Mouse (Mus musculus) layer of hippocampus, postnatal 36 days (tissue): ENCODE measurements around the gene Abcb5. TPM values are rescaled to one million over a fixed set of nuclear protein-coding genes. Genes with fewer than 3 reads are reported as not detected.
"Not testable (repeated sequence)": the region's sequence is repeated elsewhere in the genome, so short reads cannot be mapped to it uniquely, and the experiment has no call there.

Experiments used
- DNase-seq, 2 experiments: peaks; one replicate each; pipeline ENCODE4 v3.0.0; 2022
- total RNA-seq, 2 experiments: library from RNA; stranded (reverse); gene quantifications; 2 replicates each; pipeline ENCODE4 v1.2.3; 2021

Abcb5 gene
- total RNA-seq, result not detected

- DNase-seq, result no peak
Measured at GRCm38 (mm10) chr12:118966321-118966720, at the start of gene Abcb5. TSS of gene Abcb5 (minus strand) at chr12:118966421.

DNA sequence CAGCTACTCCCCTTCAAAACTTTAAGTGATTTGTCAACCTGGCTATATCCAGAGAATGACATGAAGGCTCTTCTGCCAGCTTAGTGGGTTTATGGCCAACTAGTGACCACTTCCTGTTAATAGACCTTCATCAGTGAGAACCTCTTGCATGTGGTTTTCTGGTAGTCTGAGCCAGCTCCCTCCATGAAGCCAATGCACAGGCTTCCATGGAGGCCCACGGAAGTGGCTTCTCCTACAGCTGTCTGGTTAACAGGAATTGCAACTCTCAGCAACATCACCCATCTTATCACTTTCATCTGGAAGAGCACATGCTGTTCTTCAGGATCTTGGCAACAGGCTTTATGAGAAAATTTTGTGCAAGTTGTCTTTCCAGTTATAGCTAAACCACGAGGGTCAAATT, 33.0 kb upstream of the Abcb5 start:
- no peak for DNase-seq

- DNase-seq, result no peak
Measured at GRCm38 (mm10) chr12:118994328-118995166, 28.3 kb upstream of the Abcb5 start.

- DNase-seq, result no peak
Measured at GRCm38 (mm10) chr12:118984852-118985251, 18.6 kb upstream of the Abcb5 start.

DNA sequence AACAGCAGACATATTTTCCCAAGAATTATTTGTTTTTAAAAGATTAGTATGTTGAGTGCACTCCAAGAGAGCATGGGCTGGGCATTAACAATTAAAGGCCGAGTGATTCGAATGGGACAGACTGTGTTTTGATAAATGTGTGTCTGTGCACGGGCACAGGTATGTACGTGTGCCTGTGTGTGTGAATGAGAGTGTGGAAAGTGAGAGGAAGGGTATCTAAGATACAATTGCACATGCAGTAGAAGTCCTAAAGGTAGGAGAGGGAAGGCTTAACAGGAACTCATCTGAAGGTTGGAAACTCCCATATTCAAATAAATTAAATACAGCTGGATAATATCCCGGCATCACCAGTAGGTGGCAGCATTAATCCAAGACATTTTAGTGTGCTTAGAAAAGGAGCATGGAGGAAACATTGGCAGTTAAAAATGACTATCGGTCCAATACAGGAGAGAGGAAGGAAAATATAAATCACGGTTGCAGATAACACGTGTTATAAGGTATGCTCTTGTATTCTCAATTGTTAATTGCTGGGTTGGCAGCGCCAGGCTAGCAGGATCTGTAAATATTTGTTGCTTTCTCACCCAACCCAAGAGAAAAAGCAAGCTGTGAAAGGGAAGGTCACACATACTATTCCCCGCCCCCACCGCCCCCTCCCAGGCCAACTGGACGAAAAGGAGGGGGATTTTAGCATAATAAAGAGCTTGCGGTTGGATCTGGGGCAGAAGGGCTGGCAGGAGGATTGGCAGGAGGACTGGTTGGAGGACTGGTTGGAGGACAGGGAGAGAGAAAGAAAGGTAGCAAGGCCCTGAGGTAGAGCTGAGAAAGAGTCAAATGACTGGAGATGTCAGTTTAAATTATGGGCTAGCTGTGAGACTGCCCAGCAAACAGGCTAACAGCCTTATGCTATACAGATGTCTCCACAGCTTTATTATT, 35.6 kb downstream of the Abcb5 start:
- peak; percentile 24 to 32 for DNase-seq

GRCm38 (mm10) chr12:118926813-118927281, 39.4 kb downstream of the Abcb5 start:
- no peak for DNase-seq

- not testable (repeated sequence) for DNase-seq
Measured at GRCm38 (mm10) chr12:118923874-118924273, 42.3 kb downstream of the Abcb5 start.

DNA sequence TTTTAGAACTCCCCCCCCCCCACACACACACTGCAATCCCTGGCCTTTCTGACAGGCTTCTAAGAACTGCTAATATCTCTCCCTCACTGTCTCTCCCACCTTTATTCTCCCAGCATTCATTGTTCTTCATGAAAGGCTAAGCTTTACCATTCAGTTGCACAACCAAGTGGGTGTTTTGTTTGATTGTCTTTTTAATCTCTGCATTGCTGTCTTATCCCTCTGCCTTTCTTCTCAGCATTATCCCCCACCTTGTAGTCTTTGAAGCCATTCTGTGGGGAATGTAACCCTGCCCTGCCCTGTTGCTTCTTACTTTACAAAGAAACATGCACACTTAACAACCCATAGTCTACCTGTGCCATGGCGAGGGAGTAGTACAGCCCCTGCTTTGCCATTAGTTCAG, 48.5 kb downstream of the Abcb5 start:
- no peak for DNase-seq

DNA sequence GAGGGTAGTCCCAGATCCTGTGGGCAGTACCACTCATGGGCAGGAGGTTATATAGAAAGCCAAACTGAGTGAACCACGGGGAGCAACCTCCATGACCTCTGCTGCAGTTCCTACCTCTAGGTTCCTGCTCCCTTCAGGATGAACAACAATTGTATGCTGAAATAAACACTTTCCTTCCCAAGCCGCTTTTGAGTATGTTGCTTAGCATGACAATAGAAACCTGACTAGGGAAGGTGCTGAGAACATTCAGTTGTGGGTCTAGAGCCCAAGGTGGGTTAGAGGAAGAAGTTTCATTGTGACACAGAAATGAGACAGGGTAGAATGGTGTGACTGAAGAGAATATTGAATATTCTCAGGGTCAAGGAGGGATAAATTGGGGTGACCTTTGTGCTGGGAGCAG, 55.9 kb downstream of the Abcb5 start:
- DNase-seq, result no peak

DNA sequence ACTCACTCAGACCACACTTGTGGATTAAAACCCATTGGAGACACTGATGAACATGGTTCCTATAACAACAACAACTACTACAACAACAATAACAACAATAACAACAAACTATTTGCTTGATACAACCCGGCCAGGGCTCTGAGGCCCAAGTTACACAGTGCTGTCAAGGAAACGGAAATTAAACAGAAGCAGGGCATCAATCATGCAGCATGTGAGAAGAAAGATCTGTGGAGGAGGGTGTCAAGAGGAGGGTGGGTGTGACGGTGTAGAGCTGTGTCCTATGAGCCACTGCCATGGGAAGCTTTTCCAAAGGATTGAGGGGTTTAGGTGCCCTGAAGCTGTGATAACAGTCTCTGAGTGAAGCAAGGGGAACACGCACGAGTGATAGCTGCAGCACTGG, 64.0 kb downstream of the Abcb5 start:
- DNase-seq, result no peak

DNA sequence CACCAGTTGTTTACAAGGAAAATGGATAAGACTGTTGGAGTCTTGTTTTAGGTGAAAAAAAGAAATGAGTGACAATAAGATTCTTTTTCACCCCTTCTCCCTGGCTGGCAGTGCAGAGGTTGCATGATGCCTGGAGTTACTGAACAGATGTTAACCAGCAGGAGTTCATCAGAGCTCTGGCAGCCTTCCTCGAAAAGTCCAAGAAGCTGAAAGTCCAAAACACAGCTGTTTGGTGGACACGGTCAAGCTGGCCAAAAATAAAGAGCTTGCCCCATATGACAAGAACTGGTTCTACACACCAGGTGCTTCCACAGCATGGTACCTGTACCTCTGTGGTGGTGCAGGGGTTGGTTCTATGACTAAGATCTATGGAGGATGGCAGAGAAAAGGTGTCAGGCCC, 78.3 kb downstream of the Abcb5 start:
- no peak for DNase-seq

GRCm38 (mm10) chr12:118882790-118883189, 83.4 kb downstream of the Abcb5 start:
- DNase-seq, result no peak

DNA sequence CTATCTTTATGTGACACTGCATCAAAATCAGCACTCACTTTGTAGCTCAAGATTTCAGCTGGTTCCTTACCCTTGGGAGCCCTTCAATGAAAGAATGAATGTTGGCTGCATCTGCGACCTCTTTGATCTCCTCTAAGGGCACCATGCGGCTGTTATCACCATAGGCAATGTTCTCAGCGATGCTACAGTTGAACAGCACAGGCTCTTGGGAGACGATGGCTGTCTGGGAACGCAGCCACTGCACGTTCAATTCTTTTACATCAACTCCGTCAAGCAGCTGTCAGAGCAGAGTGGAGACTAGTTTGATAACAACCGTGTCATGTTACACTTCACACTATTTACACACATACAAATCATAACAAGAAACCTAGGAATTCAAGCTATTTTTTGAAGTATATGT, 93.5 kb downstream of the Abcb5 start:
- DNase-seq, result no peak

GRCm38 (mm10) chr12:118856151-118856550, 110.1 kb downstream of the Abcb5 start:
- DNase-seq, result no peak

- peak in 1 of 2 experiments; percentile 60 for DNase-seq
Measured at GRCm38 (mm10) chr12:118854831-118855453, 111.3 kb downstream of the Abcb5 start.

DNA sequence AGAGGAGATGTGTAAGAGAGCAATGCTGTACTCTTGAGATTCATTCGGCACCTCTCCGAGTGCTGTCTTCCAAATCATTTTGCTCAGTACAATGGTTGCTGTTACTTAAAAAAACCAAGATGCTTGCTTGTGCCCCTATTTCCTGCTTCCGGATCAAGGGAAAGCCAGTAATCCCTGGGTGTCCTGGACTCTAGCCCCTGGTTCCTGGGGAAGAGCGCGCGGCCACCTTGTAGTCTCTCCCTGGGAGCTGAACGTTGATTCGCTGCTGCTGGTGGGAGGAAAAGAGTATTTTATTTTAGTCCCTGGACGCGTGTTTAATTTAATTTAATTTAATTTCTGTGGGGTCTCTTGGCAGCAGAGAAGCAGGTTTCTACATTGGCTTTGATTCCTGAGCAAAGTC, 111.8 kb downstream of the Abcb5 start:
- no peak for DNase-seq

GRCm38 (mm10) chr12:118853331-118853730, 112.9 kb downstream of the Abcb5 start:
- no peak for DNase-seq

- no peak for DNase-seq
Measured at GRCm38 (mm10) chr12:118850851-118851410, 115.3 kb downstream of the Abcb5 start.

DNA sequence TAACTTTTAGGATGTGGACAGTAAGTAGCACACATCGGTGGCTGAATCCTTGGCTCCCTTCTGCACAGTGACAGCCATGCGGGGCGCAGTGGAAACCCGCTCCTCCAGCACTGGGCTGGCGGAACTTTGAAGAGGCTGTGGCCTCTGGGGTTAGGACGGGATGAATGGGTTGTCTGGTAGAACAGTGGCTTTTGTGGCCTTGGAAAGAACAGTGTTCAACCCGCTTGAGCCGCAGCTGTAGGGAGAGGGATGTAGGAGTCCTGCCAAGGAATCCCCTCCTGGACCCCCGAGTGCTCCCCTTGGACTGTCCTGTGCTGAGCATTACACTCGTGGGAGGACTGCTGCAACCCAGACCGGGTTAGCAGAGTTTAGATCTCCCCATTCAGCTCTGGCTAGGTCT, 116.2 kb downstream of the Abcb5 start:
- peak in 1 of 2 experiments; percentile 9 for DNase-seq

GRCm38 (mm10) chr12:118849203-118849861, 116.9 kb downstream of the Abcb5 start:
- no peak for DNase-seq

DNA sequence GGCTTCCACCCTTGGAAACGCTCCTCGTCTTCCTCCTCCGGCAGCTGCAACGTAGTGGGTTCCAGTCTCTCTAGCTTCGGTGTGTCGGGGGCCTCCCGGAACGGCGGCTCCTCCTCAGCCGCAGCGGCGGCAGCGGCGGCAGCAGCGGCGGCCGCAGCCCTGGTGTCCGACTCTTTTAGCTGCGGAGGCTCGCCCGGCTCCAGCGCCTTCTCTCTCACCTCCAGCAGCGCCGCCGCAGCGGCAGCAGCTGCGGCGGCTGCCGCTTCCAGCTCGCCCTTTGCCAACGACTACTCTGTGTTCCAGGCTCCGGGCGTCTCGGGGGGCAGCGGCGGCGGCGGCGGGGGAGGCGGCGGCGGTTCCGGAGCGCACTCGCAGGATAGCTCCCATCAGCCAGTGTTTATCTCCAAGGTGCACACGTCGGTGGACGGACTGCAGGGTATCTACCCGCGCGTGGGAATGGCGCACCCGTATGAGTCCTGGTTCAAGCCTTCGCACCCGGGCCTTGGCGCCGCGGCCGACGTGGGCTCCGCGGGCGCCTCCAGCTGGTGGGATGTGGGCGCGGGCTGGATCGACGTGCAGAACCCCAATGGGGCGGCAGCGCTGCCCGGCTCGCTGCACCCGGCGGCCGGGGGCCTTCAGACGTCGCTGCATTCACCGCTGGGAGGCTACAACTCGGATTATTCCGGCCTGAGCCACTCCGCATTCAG, 117.6 kb downstream of the Abcb5 start:
- no peak for DNase-seq
